8 mouse cellular contexts compared by ENCODE assay signal in the genomic region with DNA sequence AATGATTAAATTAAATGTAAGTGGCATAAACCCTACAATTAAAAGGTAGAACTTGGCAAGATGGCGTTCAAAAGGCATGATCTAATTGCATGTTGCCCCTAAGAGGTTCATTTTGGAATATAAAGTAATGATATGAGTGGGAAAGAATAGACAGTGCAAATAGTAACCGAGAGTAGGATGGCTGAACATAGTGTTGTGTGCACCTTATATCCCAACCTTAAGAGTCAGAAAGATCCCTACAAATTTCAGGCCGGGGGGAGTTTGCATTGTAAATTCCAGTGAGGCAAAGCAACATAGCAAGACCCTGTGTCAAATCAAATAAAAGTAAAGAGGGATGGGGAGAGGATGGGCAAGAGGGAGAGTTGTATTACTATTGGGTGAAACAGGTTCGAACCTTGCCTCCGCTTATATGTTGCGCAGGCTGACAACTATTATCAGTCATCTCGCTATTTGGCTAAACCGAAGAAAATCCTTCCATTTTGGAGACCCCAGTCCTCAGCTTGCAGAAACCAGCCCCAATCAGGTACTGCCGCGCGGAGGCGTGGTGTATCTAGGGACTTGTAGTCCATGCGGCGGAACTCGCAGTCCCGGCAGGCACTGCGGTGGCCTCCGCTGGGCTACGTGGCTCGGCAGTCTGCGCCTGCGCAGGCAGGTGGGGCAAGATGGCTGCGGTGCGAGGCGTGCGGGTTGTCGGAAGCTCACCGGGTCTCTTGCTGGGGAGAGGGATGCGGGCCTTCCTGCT. TPM values are rescaled to one million over a fixed set of nuclear protein-coding genes. Genes with fewer than 3 reads are reported as not detected.
DNase-seq lines count a peak whose midpoint lies in the region; ATAC-seq and TF ChIP-seq lines count a peak whose summit lies in the region.

No protein-coding gene starts in this region.

- TF ChIP-seq CTCF in G1E (IDR thresholded peaks at IDR 0.05; ENCODE audit: low read depth, low read length): no peak
- TF ChIP-seq CTCF in forebrain, postnatal 0 days (IDR thresholded peaks at IDR 0.05; ENCODE audit: low read depth): peak; percentile 28

- peak; percentile 96 for ATAC-seq in G1E (ENCODE audit: extremely low read depth, insufficient number of reproducible peaks, low FRiP score, poor library complexity, severe bottlenecking)
- ATAC-seq in forebrain, postnatal 0 days: peak; percentile 100
- ATAC-seq in hematopoietic stem cell, adult 5-6 weeks (replicated peaks in 1 of 2; ENCODE audit: insufficient read depth in 1 of 2, low FRiP score in 2 of 2, low TSS enrichment in 1 of 2, low read depth in 1 of 2, poor library complexity in 2 of 2, severe bottlenecking in 2 of 2): peak; percentile 98 to 100
- ATAC-seq in lung, embryonic 16.5 days (ENCODE audit: low read depth): peak; percentile 99

- peak overlapping the region; percentile 91 for H3K27ac ChIP-seq in forebrain, postnatal 0 days (ENCODE audit: low read depth, low read length)
- peak overlapping the region; percentile 41; the same call in 1 of the 2 replicates for H3K27ac ChIP-seq in lung, embryonic 16.5 days (ENCODE audit: low read length)

- peak overlapping the region; percentile 80 for H3K9ac ChIP-seq in forebrain, postnatal 0 days
- peak overlapping the region; percentile 88 for H3K9ac ChIP-seq in lung, embryonic 16.5 days (ENCODE audit: low read length)

- H3K4me3 ChIP-seq in G1E (ENCODE audit: low read depth, low read length): peak overlapping the region; percentile 93
- peak overlapping the region; percentile 80 for H3K4me3 ChIP-seq in forebrain, postnatal 0 days (ENCODE audit: low read depth, low read length)
- H3K4me3 ChIP-seq in lung, embryonic 16.5 days (ENCODE audit: low read length): peak overlapping the region; percentile 89

- peak; percentile 93 for DNase-seq in G1E (ENCODE audit: low spot score)
- peak; percentile 97 to 98 for DNase-seq in cerebellum, adult 18-20 months
- peak; percentile 99 for DNase-seq in forebrain, postnatal 0 days
- peak; percentile 88 for DNase-seq in layer of hippocampus, adult 9-10 months (ENCODE audit: low spot score)
- peak; percentile 93 for DNase-seq in ovary, postnatal 10 days (ENCODE audit: low spot score)
- DNase-seq in thymus, postnatal 10 days (ENCODE audit: low spot score in 2 of 2): peak; percentile 97

- H3K4me2 ChIP-seq in forebrain, postnatal 0 days (ENCODE audit: low read depth): peak overlapping the region; percentile 75
- peak overlapping the region; percentile 73 for H3K4me2 ChIP-seq in lung, embryonic 16.5 days (ENCODE audit: low read depth, low read length)

- peaks cover 34% of the 10 kb centered on the region for H3K36me3 ChIP-seq in G1E (replicated peaks)
- H3K36me3 ChIP-seq in forebrain, postnatal 0 days (ENCODE audit: insufficient read depth): peaks cover 31% of the 10 kb centered on the region
- peaks cover 21% of the 10 kb centered on the region for H3K36me3 ChIP-seq in lung, embryonic 16.5 days (ENCODE audit: control insufficient read depth, insufficient read depth, low read length)

- peaks cover 6% of the 10 kb centered on the region for H3K9me3 ChIP-seq in G1E (replicated peaks)
- no peaks in the 10 kb centered on the region for H3K9me3 ChIP-seq in forebrain, postnatal 0 days (ENCODE audit: low read length)
- no peaks in the 10 kb centered on the region for H3K9me3 ChIP-seq in lung, embryonic 16.5 days (ENCODE audit: control insufficient read depth, low read length)

- peaks cover 30% of the 10 kb centered on the region for H3K4me1 ChIP-seq in G1E (ENCODE audit: insufficient read depth, low read depth, low read length)
- peaks cover 3% of the 10 kb centered on the region; the same call in 1 of the 2 replicates for H3K4me1 ChIP-seq in forebrain, postnatal 0 days (ENCODE audit: insufficient read depth)
- peaks cover 9% of the 10 kb centered on the region for H3K4me1 ChIP-seq in lung, embryonic 16.5 days (replicated peaks; ENCODE audit: control insufficient read depth, insufficient read depth, low read length)

- WGBS in forebrain, postnatal 0 days: 4% methylated on average over 29 of the region's 29 CpGs
- WGBS in lung, embryonic 16.5 days: 3% methylated on average over 29 of the region's 29 CpGs

- peaks cover 4% of the 10 kb centered on the region for H3K27me3 ChIP-seq in G1E (ENCODE audit: insufficient read depth, low read length)
- no peaks in the 10 kb centered on the region for H3K27me3 ChIP-seq in forebrain, postnatal 0 days (ENCODE audit: insufficient read depth, low read length)
- H3K27me3 ChIP-seq in lung, embryonic 16.5 days (ENCODE audit: control insufficient read depth, insufficient read depth, low read depth, low read length): no peaks in the 10 kb centered on the region

RNA-seq across cellular contexts. Expression of a gene that starts 7.0 kb away (rescaled TPM):
- 7.4 and 10.6 TPM in 2 replicates for total RNA-seq in G1E (2014; fragmentation: Nextera tagmentation)
- total RNA-seq in G1E (2017): 16.7 and 17.6 TPM in 2 replicates
- polyA plus RNA-seq in G1E (2012): 15.2 and 15.4 TPM in 2 replicates
- total RNA-seq in forebrain, postnatal 0 days (2014; rRNA removed): 57.6 and 63.1 TPM in 2 replicates
- 36.1 and 43.0 TPM in 2 replicates for polyA plus RNA-seq in forebrain, postnatal 0 days (2015; fragmentation: Nextera tagmentation; extraction: Ambion mirVana)
- 7.6 and 8.3 TPM in 2 replicates for total RNA-seq in hematopoietic stem cell, adult 5-6 weeks (2017)
- 22.8 and 25.0 TPM in 2 replicates for polyA plus RNA-seq in lung, embryonic 16.5 days (2015; fragmentation: Nextera tagmentation; extraction: Ambion mirVana)

RNA-seq across cellular contexts. Expression of a gene that starts 19.2 kb away (rescaled TPM):
- 46.5 and 56.7 TPM in 2 replicates for total RNA-seq in G1E (2014; fragmentation: Nextera tagmentation)
- total RNA-seq in G1E (2017): 100 and 102 TPM in 2 replicates
- polyA plus RNA-seq in G1E (2012): 149 and 172 TPM in 2 replicates
- total RNA-seq in forebrain, postnatal 0 days (2014; rRNA removed): 52.9 and 56.3 TPM in 2 replicates
- polyA plus RNA-seq in forebrain, postnatal 0 days (2015; fragmentation: Nextera tagmentation; extraction: Ambion mirVana): 102 TPM in 2 replicates
- 100 and 114 TPM in 2 replicates for total RNA-seq in hematopoietic stem cell, adult 5-6 weeks (2017)
- polyA plus RNA-seq in lung, embryonic 16.5 days (2015; fragmentation: Nextera tagmentation; extraction: Ambion mirVana): 156 and 180 TPM in 2 replicates

RNA-seq across cellular contexts. Expression of a gene that starts 21.8 kb away (rescaled TPM):
- 54.4 and 65.4 TPM in 2 replicates for total RNA-seq in G1E (2014; fragmentation: Nextera tagmentation)
- total RNA-seq in G1E (2017): 23.3 and 25.8 TPM in 2 replicates
- 57.3 and 68.0 TPM in 2 replicates for polyA plus RNA-seq in G1E (2012)
- 88.4 and 93.1 TPM in 2 replicates for total RNA-seq in forebrain, postnatal 0 days (2014; rRNA removed)
- 41.2 and 41.6 TPM in 2 replicates for polyA plus RNA-seq in forebrain, postnatal 0 days (2015; fragmentation: Nextera tagmentation; extraction: Ambion mirVana)
- 25.6 and 35.0 TPM in 2 replicates for total RNA-seq in hematopoietic stem cell, adult 5-6 weeks (2017)
- polyA plus RNA-seq in lung, embryonic 16.5 days (2015; fragmentation: Nextera tagmentation; extraction: Ambion mirVana): 34.0 and 36.4 TPM in 2 replicates

RNA-seq across cellular contexts. Expression of a gene that starts 30.1 kb away (rescaled TPM):
- total RNA-seq in G1E (2014; fragmentation: Nextera tagmentation): 27.2 and 27.4 TPM in 2 replicates
- total RNA-seq in G1E (2017): 33.8 and 37.2 TPM in 2 replicates
- polyA plus RNA-seq in G1E (2012): 24.5 and 25.2 TPM in 2 replicates
- total RNA-seq in forebrain, postnatal 0 days (2014; rRNA removed): 87.8 and 115 TPM in 2 replicates
- 116 and 121 TPM in 2 replicates for polyA plus RNA-seq in forebrain, postnatal 0 days (2015; fragmentation: Nextera tagmentation; extraction: Ambion mirVana)
- total RNA-seq in hematopoietic stem cell, adult 5-6 weeks (2017): 56.5 and 58.0 TPM in 2 replicates
- polyA plus RNA-seq in lung, embryonic 16.5 days (2015; fragmentation: Nextera tagmentation; extraction: Ambion mirVana): 57.7 and 58.2 TPM in 2 replicates

RNA-seq across cellular contexts. Expression of a gene that starts 42.1 kb away (rescaled TPM):
- 86.6 and 93.9 TPM in 2 replicates for total RNA-seq in G1E (2014; fragmentation: Nextera tagmentation)
- total RNA-seq in G1E (2017): 92.4 and 129 TPM in 2 replicates
- polyA plus RNA-seq in G1E (2012): 29.9 and 38.6 TPM in 2 replicates
- 28.0 and 34.7 TPM in 2 replicates for total RNA-seq in forebrain, postnatal 0 days (2014; rRNA removed)
- 17.7 and 20.1 TPM in 2 replicates for polyA plus RNA-seq in forebrain, postnatal 0 days (2015; fragmentation: Nextera tagmentation; extraction: Ambion mirVana)
- total RNA-seq in hematopoietic stem cell, adult 5-6 weeks (2017): 109 and 122 TPM in 2 replicates
- 28.5 and 33.9 TPM in 2 replicates for polyA plus RNA-seq in lung, embryonic 16.5 days (2015; fragmentation: Nextera tagmentation; extraction: Ambion mirVana)

Comparison
In these comparisons a context has a peak if more than half of its experiments do, and no peak if none do; other contexts are left out.
1. Peak in every context shown above with its lines: DNase-seq, ATAC-seq, H3K4me3 ChIP-seq and H3K27ac ChIP-seq.